Mouse (Mus musculus): ENCODE results near the gene Cd6. TPM values are rescaled to one million over a fixed set of nuclear protein-coding genes. Genes with fewer than 3 reads are reported as not detected.

Cd6 gene
- total RNA-seq, 2 experiments from 2014 or later: 0.13 TPM; not detected in 1

- no peak for DNase-seq
Observed at GRCm38 (mm10) chr19:10763381-10764031, 66.4 kb downstream of the Cd6 start.

- DNase-seq: no peak
Observed at GRCm38 (mm10) chr19:10762468-10762867, 67.4 kb downstream of the Cd6 start.

DNA sequence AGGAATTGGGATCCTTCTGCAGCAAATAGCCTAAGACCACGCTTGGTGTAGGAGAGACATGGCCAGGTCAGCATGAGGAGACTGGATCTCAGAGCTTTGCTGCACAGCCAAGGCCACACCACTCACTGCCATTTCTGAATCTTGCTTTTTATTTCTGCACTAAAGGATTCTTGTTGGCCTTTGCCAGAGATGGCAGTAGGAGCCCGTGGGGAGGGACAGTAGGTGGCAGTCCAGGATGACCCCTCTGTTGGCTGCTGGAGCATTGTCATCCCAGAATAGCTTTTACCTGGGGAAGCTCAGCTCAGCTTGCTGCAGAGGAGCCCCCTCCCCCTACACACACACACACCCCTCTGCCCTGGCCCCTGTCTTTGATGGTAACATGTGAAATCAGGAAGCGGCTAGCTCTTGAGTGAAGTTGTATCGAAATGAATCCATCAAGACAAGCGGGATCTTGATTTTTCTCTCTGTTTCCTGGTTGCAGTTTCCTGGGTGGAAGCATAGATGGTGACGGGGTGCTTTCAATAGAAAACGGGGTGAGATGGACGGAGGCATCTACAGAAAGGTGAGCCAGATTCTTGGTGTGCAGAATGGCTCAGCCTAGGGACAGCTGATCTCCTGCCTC lies 68.0 kb downstream of the Cd6 start:
- no peak for DNase-seq

- peak; percentile 76 for DNase-seq
Observed at GRCm38 (mm10) chr19:10759983-10760831, 69.7 kb downstream of the Cd6 start.

DNA sequence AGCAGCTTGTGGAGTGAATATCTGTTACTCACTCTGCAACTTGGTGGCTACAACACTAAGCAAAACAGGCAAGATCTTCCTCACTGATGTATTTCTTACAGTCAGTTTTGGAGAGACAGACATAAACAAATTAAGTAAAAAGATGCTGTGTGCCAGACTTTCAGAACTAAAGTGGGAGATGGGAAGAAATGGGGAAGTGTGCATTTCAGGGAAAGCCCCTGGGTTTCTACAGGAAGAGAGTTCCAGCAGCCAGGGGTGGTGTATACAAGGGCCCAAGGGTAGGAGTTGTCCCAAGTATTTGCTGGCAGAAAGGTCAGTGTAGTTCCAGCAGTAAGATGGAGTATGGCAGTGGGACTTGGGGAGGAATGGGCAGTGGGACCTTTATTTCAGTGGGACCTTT lies 70.3 kb downstream of the Cd6 start:
- no peak for DNase-seq

DNA sequence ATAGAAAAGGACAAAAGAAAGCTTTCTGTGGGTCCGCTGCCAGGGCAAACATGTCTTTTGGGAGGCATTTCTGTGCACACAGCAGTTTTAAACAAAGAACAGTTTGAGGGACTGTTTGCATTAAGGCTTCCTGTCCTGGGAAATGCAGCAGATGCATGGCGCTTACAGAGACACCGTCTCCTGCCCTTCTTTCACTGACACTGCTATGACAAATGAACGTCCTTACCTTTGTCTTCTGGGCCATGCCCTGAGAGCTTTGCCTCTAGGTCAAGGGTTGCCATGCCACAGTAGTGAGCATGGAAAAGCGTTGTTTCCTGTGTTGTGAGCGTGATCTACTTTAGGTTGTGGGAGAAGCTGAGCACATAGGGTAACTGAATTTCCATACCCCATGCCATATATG lies 71.2 kb downstream of the Cd6 start:
- no peak for DNase-seq

GRCm38 (mm10) chr19:10757526-10757925 lies 72.3 kb downstream of the Cd6 start:
- peak; percentile 46 for DNase-seq

DNA sequence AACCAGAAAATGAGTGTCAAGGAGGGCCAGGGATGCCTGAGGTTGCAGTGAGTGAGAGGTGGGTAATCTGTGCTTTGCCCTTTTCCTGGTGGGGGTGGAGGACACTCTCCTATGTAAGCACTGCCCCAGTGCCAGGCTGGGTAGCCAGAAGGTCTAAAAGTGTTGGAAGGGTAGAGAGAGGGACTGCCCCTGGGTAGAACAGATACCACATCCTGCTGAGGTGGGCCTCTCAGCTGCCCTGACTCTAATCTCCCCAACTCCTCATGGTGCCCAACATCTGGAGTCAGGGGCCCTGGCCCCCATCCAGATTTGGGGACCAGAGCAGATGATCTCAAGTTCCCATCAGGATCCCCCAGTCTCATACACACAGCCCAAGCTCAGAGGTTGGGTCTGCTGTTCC lies 72.7 kb downstream of the Cd6 start:
- DNase-seq: no peak

- no peak for DNase-seq
Observed at GRCm38 (mm10) chr19:10752646-10753045, 77.2 kb downstream of the Cd6 start.

DNA sequence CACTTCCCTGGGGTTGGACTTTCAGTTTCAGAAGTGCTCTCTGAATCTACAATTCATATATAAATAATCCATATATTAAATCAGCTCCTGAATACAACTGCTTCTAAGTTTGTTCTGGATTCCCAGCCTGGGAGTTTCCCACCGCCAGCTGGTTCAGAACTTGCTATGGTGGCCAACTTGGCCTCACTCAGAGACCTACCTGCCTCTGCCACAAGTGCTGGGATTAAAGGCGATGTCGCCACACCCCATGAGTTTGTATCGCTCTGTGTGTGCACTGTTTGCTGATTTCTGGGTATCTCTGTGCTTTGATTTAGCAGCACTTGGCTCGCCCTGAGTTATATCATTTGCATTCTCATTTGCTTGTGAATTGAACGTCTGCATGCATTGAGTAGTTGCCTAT lies 77.8 kb downstream of the Cd6 start:
- DNase-seq: no peak

DNA sequence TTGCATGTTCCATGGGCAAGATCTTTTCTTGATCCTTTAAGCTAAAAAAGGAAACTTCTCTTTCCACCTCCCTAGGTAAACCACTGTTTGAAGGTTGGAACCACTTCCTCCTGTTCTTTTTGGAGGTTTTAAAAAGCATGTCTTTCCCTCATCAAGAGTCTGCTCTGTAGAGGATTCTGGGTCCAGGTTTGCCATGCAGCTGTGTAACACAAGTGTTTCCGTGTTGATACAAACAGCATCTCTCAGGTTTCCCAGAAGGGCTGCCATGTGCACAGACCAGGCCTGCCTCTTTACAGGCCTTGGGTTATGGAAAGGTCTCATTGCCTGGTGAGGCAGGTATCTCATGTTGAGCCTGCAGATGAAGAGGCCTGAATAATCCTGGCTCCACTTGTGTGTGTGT lies 78.3 kb downstream of the Cd6 start:
- no peak for DNase-seq

GRCm38 (mm10) chr19:10750161-10750560 lies 79.7 kb downstream of the Cd6 start:
- no peak for DNase-seq

GRCm38 (mm10) chr19:10749295-10749694 lies 80.6 kb downstream of the Cd6 start:
- DNase-seq: no peak

DNA sequence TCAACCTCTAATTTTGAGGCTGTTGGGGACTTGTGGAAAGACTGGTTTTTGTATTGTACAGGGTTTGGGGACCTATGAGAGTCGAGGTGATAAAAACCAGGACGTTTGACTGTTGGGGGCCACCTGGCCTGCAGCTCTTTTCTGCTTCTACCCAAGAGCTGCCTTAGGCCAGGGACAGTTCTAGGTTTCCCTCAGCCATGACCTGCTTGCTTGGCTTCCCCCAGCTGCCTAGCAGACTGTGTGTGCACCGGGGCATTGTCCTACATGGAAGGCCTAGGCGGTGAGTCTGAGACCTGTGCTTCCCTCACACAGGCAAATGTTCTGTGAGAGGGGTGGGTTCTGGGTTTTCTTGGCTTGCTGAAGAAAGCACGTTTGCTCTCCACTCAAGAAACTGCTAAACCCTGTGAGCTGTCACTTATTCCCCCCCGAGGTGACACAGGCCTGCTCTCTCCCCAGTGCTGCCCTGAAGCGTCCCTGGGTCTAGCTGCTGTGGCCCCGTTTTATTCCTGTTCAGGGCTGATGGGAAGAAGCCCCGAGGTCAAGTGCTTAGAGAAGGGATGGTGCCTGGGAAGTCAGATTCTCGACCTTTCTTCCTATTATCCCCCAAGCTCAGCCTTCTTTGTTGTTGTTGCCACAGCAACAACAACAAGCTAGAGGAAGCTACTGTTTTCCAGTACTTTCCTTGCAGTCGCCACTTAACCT lies 81.3 kb downstream of the Cd6 start:
- no peak for DNase-seq

DNA sequence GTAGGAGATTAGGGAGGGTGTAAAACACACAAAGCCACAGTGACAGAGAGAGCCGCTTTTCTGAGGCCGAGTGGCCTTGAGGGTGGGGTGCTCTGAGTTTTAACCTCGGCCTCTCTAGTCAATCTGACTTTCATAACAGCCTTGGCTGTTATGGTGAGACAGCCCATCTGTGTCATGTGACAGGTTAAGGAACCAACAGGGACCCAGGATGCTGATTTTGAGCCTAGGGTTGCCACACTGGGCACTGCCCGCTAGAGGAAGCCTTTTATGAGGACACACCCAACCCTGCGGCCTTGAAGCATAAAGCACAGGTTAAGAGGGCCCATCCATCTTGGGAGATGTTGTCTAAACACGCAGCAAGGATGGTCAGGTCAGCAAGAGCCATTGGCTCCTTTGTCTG lies 82.1 kb downstream of the Cd6 start:
- no peak for DNase-seq

GRCm38 (mm10) chr19:10747182-10747581 lies 82.7 kb downstream of the Cd6 start:
- no peak for DNase-seq

DNA sequence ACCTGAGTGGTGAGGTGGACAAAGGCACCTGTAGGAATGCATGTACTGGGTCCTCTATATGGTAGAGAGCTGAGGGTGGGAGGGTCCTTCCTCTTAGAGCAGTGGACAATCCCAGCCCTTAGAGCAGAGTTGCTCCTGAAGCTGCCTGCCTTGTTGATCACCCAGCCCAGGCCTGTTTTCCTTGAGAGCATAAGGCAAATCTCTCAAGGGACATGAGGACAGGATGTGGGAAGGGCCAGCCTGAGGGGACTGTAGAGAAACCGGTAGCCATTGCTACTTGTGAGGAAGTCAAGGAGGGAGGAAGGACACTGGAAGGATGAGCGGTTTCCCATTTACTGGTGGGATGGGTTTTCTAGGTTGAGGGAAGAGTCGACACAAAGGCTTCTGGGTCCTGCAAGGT lies 87.3 kb downstream of the Cd6 start:
- no peak for DNase-seq

GRCm38 (mm10) chr19:10742145-10742544 lies 87.7 kb downstream of the Cd6 start:
- DNase-seq: no peak

DNA sequence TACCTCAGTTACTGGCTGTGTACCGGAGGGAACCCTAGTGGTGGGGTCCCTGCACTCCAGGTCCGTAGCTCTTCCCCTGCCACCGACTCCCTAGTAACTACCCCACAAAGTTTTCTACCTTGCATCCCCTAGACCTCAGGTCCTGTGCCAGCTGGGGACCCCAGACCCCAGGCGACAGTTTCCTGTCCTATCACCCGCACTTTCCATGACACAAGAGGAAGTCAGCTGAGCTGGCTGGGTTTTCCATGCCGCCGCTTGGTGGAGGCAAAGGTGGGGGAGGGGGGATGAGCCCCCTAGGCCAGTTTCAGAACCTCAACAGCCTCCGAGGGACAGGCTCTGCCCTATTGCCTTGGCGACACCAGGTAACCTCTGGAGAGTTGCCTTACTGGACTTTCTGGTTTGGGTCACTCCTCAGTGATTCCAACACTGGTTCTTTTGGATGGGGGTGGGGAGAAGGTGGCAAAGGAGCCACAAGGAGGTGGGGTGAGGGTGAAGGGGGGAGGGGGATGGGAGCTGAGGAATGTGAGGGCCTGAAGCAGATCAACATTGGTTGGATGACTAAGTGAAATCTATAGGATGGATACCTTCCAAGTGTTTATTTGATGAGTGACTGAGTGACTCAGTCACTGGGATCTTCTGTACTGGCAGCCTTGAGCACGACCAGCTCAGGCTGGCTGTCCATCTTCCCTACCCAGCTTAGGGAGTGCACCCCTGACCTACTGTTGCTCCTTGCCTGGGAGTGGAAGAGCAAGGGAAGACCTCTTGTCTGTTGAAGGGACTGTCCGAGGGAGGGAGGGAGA lies 89.0 kb downstream of the Cd6 start:
- no peak for DNase-seq

- DNase-seq: no peak
Observed at GRCm38 (mm10) chr19:10739916-10740315, 89.9 kb downstream of the Cd6 start.
